Mouse (Mus musculus) neural tube, embryonic 15.5 days (tissue): ENCODE data around the gene Oip5. TPM values are rescaled to one million over a fixed set of nuclear protein-coding genes. Genes with fewer than 3 reads are reported as not detected.

Source experiments
- ATAC-seq: fragments of 200-750 bp; cut with Nextera tagmentation; 2 replicates; pipeline ENCODE4 v1.8.0; 2017; ENCODE audit warnings: mild to moderate bottlenecking, moderate TSS enrichment, moderate library complexity; ENCODE audit not compliant: low FRiP score
- H3K27ac ChIP-seq: fragments of 300-500 bp; sonication (generic); replicated peaks from 2 replicates; pipeline ENCODE4 v1.5.1; 2015; ENCODE audit warnings: mild to moderate bottlenecking, inconsistent platforms
- H3K27me3 ChIP-seq: fragments of 300-500 bp; sonication (generic); replicated peaks from 2 replicates; pipeline ENCODE4 v1.6.1; 2015; ENCODE audit warnings: inconsistent platforms
- H3K36me3 ChIP-seq: fragments of 300-500 bp; sonication (generic); 2 replicates; pipeline ENCODE4 v1.6.1; 2015; ENCODE audit warnings: inconsistent platforms
- H3K4me1 ChIP-seq: fragments of 300-500 bp; sonication (generic); 2 replicates; pipeline ENCODE4 v1.6.1; 2015; ENCODE audit warnings: inconsistent platforms
- H3K4me2 ChIP-seq: fragments of 300-500 bp; sonication (generic); 2 replicates; pipeline ENCODE4 v1.6.1; 2015; ENCODE audit warnings: inconsistent platforms, mild to moderate bottlenecking, moderate library complexity
- H3K4me3 ChIP-seq: fragments of 300-500 bp; sonication (generic); replicated peaks from 2 replicates; pipeline ENCODE4 v1.5.1; 2015; ENCODE audit warnings: mild to moderate bottlenecking, inconsistent platforms
- H3K9ac ChIP-seq: fragments of 300-500 bp; sonication (generic); replicated peaks from 2 replicates; pipeline ENCODE4 v1.6.1; 2015; ENCODE audit warnings: mild to moderate bottlenecking, inconsistent platforms
- H3K9me3 ChIP-seq: fragments of 300-500 bp; sonication (generic); replicated peaks from 2 replicates; pipeline ENCODE4 v1.6.1; 2016; ENCODE audit warnings: inconsistent platforms
- WGBS: fragments of 180-500 bp; shearing (Covaris S2); methylation state at CpG from one replicate; pipeline ENCODE4 v1.1.7; 2015; ENCODE audit warnings: mixed read lengths; 5-methylcytosine and 5-hydroxymethylcytosine counted together
- polyA plus RNA-seq: library from polyadenylated mRNA; unstranded; fragments of >200 nt; fragmentation: Nextera tagmentation; extraction: Ambion mirVana; gene quantifications from 2 replicates; pipeline ENCODE4 v1.2.1, GENCODE M21; 2015

Oip5 gene
- polyA plus RNA-seq, 1 experiment from 2014 or later: 4.6 TPM

- Histone ChIP-seq H3K27me3 (no peaks in the 10 kb centered on the region), H3K27ac (no peak overlapping the region), H3K4me2 (no peak overlapping the region), H3K9ac (no peak overlapping the region), H3K36me3 (peaks cover 12% of the 10 kb centered on the region; the same call in 1 of the 2 replicates), H3K4me1 (no peaks in the 10 kb centered on the region), H3K4me3 (no peak overlapping the region), H3K9me3 (no peaks in the 10 kb centered on the region)
- WGBS: 94% methylated on average over 8 of the region's 8 CpGs
- ATAC-seq: no peak
These were observed 34.0 kb downstream of the Oip5 start for GRCm38 (mm10) chr2:119584282-119584681.

DNA sequence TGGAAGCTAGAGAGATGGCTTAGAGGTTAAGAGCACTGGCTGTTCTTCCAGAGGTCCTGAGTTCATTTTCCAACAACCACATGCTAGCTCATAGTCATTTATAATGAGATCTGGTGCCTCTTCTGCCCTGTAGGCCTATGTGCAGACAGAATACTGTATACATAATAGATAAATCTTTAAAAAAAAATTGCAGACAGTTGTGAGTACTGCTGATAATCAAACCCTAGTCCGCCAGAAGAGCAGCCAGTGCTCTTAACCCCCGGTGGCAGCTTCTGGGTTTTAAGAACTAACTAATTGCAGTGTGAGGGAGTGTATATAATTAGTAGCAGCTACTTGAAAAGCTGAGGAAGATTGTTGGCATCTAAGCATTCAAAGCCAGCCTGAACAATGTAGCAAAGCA is 34.8 kb downstream of the Oip5 start:
- Histone ChIP-seq H3K4me1 (no peaks in the 10 kb centered on the region), H3K4me3 (no peak overlapping the region), H3K36me3 (peaks cover 14% of the 10 kb centered on the region; the same call in 1 of the 2 replicates), H3K9ac (no peak overlapping the region), H3K27me3 (no peaks in the 10 kb centered on the region), H3K4me2 (no peak overlapping the region), H3K27ac (no peak overlapping the region), H3K9me3 (no peaks in the 10 kb centered on the region)
- 64% methylated on average over 2 of the region's 2 CpGs for WGBS
- ATAC-seq: no peak

- H3K9ac ChIP-seq: no peak overlapping the region
- H3K27ac ChIP-seq: no peak overlapping the region
- no peak overlapping the region for H3K4me3 ChIP-seq
These were observed 36.7 kb downstream of the Oip5 start for GRCm38 (mm10) chr2:119581571-119581970.

DNA sequence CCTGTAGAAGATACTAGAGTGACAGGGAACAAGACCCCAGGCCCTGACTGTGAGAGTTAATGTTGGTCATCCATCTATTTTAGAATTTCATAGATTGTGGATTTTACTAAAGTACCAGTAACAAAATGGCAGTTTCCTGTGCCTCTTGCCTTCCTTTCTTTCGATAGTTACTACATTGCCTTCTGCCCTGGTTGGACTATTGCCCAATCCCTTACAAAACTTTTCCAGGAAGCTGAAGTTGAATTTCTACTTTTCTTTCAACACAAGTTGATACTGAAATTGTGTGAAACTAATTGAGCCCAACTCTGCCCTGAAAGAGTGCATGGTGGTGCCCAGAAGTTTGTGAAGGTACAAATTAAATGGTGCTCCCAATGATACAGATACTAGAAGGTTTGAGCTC is 45.8 kb downstream of the Oip5 start:
- no peaks in the 10 kb centered on the region for H3K9me3 ChIP-seq
- H3K4me2 ChIP-seq: no peak overlapping the region
- 88% methylated on average over 1 of the region's 1 CpGs for WGBS
- H3K4me3 ChIP-seq: no peak overlapping the region
- H3K27ac ChIP-seq: no peak overlapping the region
- no peaks in the 10 kb centered on the region for H3K4me1 ChIP-seq
- peaks cover 36% of the 10 kb centered on the region for H3K36me3 ChIP-seq
- H3K9ac ChIP-seq: no peak overlapping the region
- no peaks in the 10 kb centered on the region for H3K27me3 ChIP-seq
- no peak for ATAC-seq

More at GRCm38 (mm10) chr2:119581571-119581970, 36.7 kb downstream of the Oip5 start:
- Histone ChIP-seq H3K27me3 (no peaks in the 10 kb centered on the region), H3K9me3 (no peaks in the 10 kb centered on the region), H3K4me2 (no peak overlapping the region), H3K4me1 (no peaks in the 10 kb centered on the region), H3K36me3 (peaks cover 22% of the 10 kb centered on the region; the same call in 1 of the 2 replicates)
- no peak for ATAC-seq
- WGBS: 96% methylated on average over 3 of the region's 3 CpGs

GRCm38 (mm10) chr2:119566182-119566855 is 52.0 kb downstream of the Oip5 start:
- Histone ChIP-seq H3K4me3 (no peak overlapping the region), H3K27me3 (no peaks in the 10 kb centered on the region), H3K27ac (no peak overlapping the region), H3K9ac (no peak overlapping the region), H3K4me2 (no peak overlapping the region), H3K36me3 (peaks cover 21% of the 10 kb centered on the region), H3K9me3 (no peaks in the 10 kb centered on the region), H3K4me1 (no peaks in the 10 kb centered on the region)
- no peak for ATAC-seq
- WGBS: 89% methylated on average over 7 of the region's 7 CpGs

- H3K9me3 ChIP-seq: no peaks in the 10 kb centered on the region
- H3K27ac ChIP-seq: no peak overlapping the region
- H3K4me3 ChIP-seq: no peak overlapping the region
- no peak overlapping the region for H3K4me2 ChIP-seq
- no peaks in the 10 kb centered on the region for H3K27me3 ChIP-seq
- peaks cover 21% of the 10 kb centered on the region for H3K36me3 ChIP-seq
- no peak overlapping the region for H3K9ac ChIP-seq
- WGBS: 93% methylated on average over 4 of the region's 4 CpGs
- no peak for ATAC-seq
- H3K4me1 ChIP-seq: no peaks in the 10 kb centered on the region
These were observed 53.0 kb downstream of the Oip5 start for GRCm38 (mm10) chr2:119565284-119565683.

DNA sequence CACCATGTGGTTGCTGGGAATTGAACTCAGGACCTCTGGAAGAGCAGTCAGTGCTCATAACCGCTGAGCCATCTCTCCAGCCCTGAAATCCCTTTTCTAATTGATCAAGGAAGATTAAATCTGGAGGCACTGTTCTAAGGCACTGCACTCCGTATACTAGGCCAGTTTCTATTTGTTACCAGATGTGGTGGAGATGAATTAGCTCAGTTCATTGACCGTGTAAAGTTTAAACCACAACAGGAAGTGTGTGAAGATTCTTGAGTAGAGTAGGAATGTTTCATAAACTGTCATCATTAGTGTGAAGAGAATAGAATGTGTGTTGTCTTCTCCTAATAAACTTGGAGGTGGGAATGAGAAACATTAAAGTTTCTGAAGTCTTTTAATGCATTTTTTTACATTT is 56.5 kb downstream of the Oip5 start:
- Histone ChIP-seq H3K9ac (no peak overlapping the region), H3K4me3 (no peak overlapping the region), H3K36me3 (peaks cover 12% of the 10 kb centered on the region), H3K4me2 (no peak overlapping the region), H3K9me3 (no peaks in the 10 kb centered on the region), H3K27ac (no peak overlapping the region), H3K4me1 (no peaks in the 10 kb centered on the region), H3K27me3 (no peaks in the 10 kb centered on the region)
- ATAC-seq: no peak
- 88% methylated on average over 3 of the region's 3 CpGs for WGBS

Other genes starting within 250 kb of the Oip5 start
- gene Ino80, start 140.8 kb downstream of the Oip5 start, polyA plus RNA-seq: 3.1 and 3.5 TPM in 2 replicates
- 0.59 and 1.3 TPM in 2 replicates for gene Exd1, start 70.8 kb downstream of the Oip5 start, polyA plus RNA-seq
- 52.0 and 54.3 TPM in 2 replicates for gene Chp1, start 70.8 kb downstream of the Oip5 start, polyA plus RNA-seq
- 8.3 and 22.5 TPM in 2 replicates for gene Nusap1, start 171 bp downstream of the Oip5 start, polyA plus RNA-seq
- gene Ndufaf1, start 44.4 kb upstream of the Oip5 start, polyA plus RNA-seq: 43.9 and 47.8 TPM in 2 replicates
- gene Rtf1, start 56.6 kb upstream of the Oip5 start, polyA plus RNA-seq: 53.1 and 58.5 TPM in 2 replicates
- 0.24 and 1.0 TPM in 2 replicates for gene Itpka, start 123.9 kb upstream of the Oip5 start, polyA plus RNA-seq
- gene Ltk, start 142.0 kb upstream of the Oip5 start, polyA plus RNA-seq: 1.9 and 2.5 TPM in 2 replicates
- gene Rpap1, start 169.1 kb upstream of the Oip5 start, polyA plus RNA-seq: 16.2 and 19.7 TPM in 2 replicates
- gene Tyro3, start 179.3 kb upstream of the Oip5 start, polyA plus RNA-seq: 19.2 and 20.7 TPM in 2 replicates